Mouse (Mus musculus) MEL (cell line): ENCODE data around the gene T2.

Experiments used
- E2F4 ChIP-seq: IDR thresholded peaks from 2 replicates; pipeline ENCODE4 v1.6.1; 2011; ENCODE audit warnings: low read depth, low read length, improper control_type of control experiment, borderline replicate concordance
- ETS1 ChIP-seq: IDR thresholded peaks from 2 replicates; pipeline ENCODE4 v1.6.1; 2012; ENCODE audit warnings: low read depth, mild to moderate bottlenecking, inconsistent platforms, low read length, improper control_type of control experiment, moderate library complexity
- GABPA ChIP-seq: IDR thresholded peaks from 2 replicates; pipeline ENCODE4 v1.6.1; 2012; ENCODE audit warnings: low read depth, mild to moderate bottlenecking, inconsistent platforms, low read length, improper control_type of control experiment, moderate library complexity
- MYB ChIP-seq: IDR thresholded peaks from 2 replicates; pipeline ENCODE4 v1.6.1; 2011; ENCODE audit warnings: mild to moderate bottlenecking, low read depth, low read length, improper control_type of control experiment
- POLR2A ChIP-seq, 2 experiments: IDR thresholded peaks; 2 replicates each; pipeline ENCODE4 v1.6.1; 2011 to 2012; ENCODE audit warnings: low read length in 2 of 2, mild to moderate bottlenecking in 2 of 2, control low read depth in 1 of 2, improper control_type of control experiment in 1 of 2, low read depth in 1 of 2, moderate library complexity in 1 of 2; ENCODE audit not compliant: control insufficient read depth in 1 of 2, insufficient read depth in 1 of 2, poor library complexity in 1 of 2
- SIN3A ChIP-seq: IDR thresholded peaks from 2 replicates; pipeline ENCODE4 v1.6.1; 2012; ENCODE audit warnings: low read length, improper control_type of control experiment, inconsistent platforms
- TAL1 ChIP-seq: IDR thresholded peaks from 2 replicates; pipeline ENCODE4 v1.6.1; 2012; ENCODE audit warnings: mild to moderate bottlenecking, inconsistent platforms, low read length, moderate library complexity, mixed read lengths

- TF ChIP-seq TAL1 (no peak), E2F4 (no peak), MYB (no peak), ETS1 (no peak), POLR2A (IDR thresholded peaks at IDR 0.05; ENCODE audit: control insufficient read depth in 1 of 2, insufficient read depth in 1 of 2, low read depth in 1 of 2, low read length in 2 of 2, poor library complexity in 1 of 2) (no peak), SIN3A (no peak), GABPA (no peak)
Observed at GRCm38 (mm10) chr17:8416865-8417264, 61.1 kb downstream of the T2 start.
